Comparison of ENCODE assay signal across 10 mouse cellular contexts in genomic region chr5:103770447-103771222, GRCm38 (mm10).
A peak's percentile ranks its signal among the peaks of the same experiment; 100 is the strongest.
DNase-seq lines count a peak whose midpoint lies in the region; ATAC-seq and TF ChIP-seq lines count a peak whose summit lies in the region.
"Had no signal": no experiment of that assay in that cellular context is flagged by ENCODE, and none has a peak within 500 bp of the region (broad histone marks: within the 10 kb centered on the region; RNA-seq: fewer than 3 reads in every experiment).

No protein-coding gene starts in this region.

- ATAC-seq in kidney, embryonic 14.5 days (ENCODE audit: low FRiP score, low TSS enrichment) = no peak
- ATAC-seq in heart, embryonic 15.5 days (replicated peaks; ENCODE audit: insufficient number of reproducible peaks, insufficient read depth, low FRiP score, low read depth) = no peak
- no peak for ATAC-seq in cerebellum, adult (ENCODE audit: insufficient number of reproducible peaks, low FRiP score, low TSS enrichment)

- H3K9ac ChIP-seq in kidney, embryonic 14.5 days (ENCODE audit: low read depth, low read length) = no peak overlapping the region
- no peak overlapping the region for H3K9ac ChIP-seq in heart, embryonic 15.5 days
- H3K9ac ChIP-seq: embryonic facial prominence, embryonic 13.5 days had no signal

- H3K4me1 ChIP-seq in kidney, embryonic 14.5 days (ENCODE audit: control insufficient read depth, insufficient read depth, low read length) = peaks cover 45% of the 10 kb centered on the region
- H3K4me1 ChIP-seq in heart, embryonic 15.5 days (replicated peaks) = peaks cover 62% of the 10 kb centered on the region
- peaks cover 26% of the 10 kb centered on the region for H3K4me1 ChIP-seq in lung, adult 2 months (ENCODE audit: control insufficient read depth, insufficient read depth, low read length)

- H3K27ac ChIP-seq in kidney, embryonic 14.5 days (ENCODE audit: low read depth, low read length) = peak overlapping the region; percentile 42; the same call in 1 of the 2 replicates
- H3K27ac ChIP-seq in heart, embryonic 15.5 days = peak overlapping the region; percentile 55
- H3K27ac ChIP-seq: embryonic facial prominence, embryonic 13.5 days had no signal

- no peaks in the 10 kb centered on the region for H3K36me3 ChIP-seq in kidney, embryonic 14.5 days (ENCODE audit: control insufficient read depth, insufficient read depth, low read length)
- no peaks in the 10 kb centered on the region for H3K36me3 ChIP-seq in heart, embryonic 15.5 days

- H3K4me2 ChIP-seq in kidney, embryonic 14.5 days (replicated peaks; ENCODE audit: low read depth, low read length) = no peak overlapping the region
- H3K4me2 ChIP-seq in heart, embryonic 15.5 days = no peak overlapping the region
- H3K4me2 ChIP-seq: embryonic facial prominence, embryonic 13.5 days had no signal

- peaks cover 7% of the 10 kb centered on the region; the same call in 1 of the 2 replicates for H3K9me3 ChIP-seq in kidney, embryonic 14.5 days (ENCODE audit: control insufficient read depth, low read length)
- H3K9me3 ChIP-seq in heart, embryonic 15.5 days (replicated peaks) = no peaks in the 10 kb centered on the region

- no peak for DNase-seq in kidney, adult 11 months
- DNase-seq in adrenal gland, postnatal 36 days = peak; percentile 45 to 56
- DNase-seq in lung, adult 2 months = no peak
- DNase-seq in right cerebral cortex, postnatal 4 days = no peak
- no peak for DNase-seq in yolk sac, embryonic 10.5 days (ENCODE audit: low spot score)
- DNase-seq: right cerebral cortex, postnatal 25 days had no signal

- WGBS in kidney, embryonic 14.5 days = 77% methylated on average over 6 of the region's 6 CpGs
- 52% methylated on average over 6 of the region's 6 CpGs for WGBS in heart, embryonic 15.5 days
- WGBS in lung, adult 2 months = 59% methylated on average over 6 of the region's 6 CpGs

- no peak overlapping the region for H3K4me3 ChIP-seq in kidney, embryonic 14.5 days (ENCODE audit: low read length)
- H3K4me3 ChIP-seq in heart, embryonic 15.5 days = no peak overlapping the region
- H3K4me3 ChIP-seq in lung, adult 2 months (replicated peaks; ENCODE audit: extremely low read depth, low read depth, low read length) = no peak overlapping the region
- H3K4me3 ChIP-seq: embryonic facial prominence, embryonic 13.5 days had no signal

- TF ChIP-seq CTCF in lung, adult 2 months (IDR thresholded peaks at IDR 0.05; ENCODE audit: insufficient read depth, low read length) = peak; percentile 44

- no peak for TF ChIP-seq POLR2A in lung, adult 2 months (IDR thresholded peaks at IDR 0.05; ENCODE audit: borderline replicate concordance, extremely low read depth, low read depth, low read length)

- no peaks in the 10 kb centered on the region for H3K27me3 ChIP-seq in kidney, embryonic 14.5 days (ENCODE audit: control insufficient read depth, insufficient read depth, low read length)
- H3K27me3 ChIP-seq in heart, embryonic 15.5 days = no peaks in the 10 kb centered on the region
- H3K27me3 ChIP-seq: embryonic facial prominence, embryonic 13.5 days had no signal

Comparison
In these comparisons a context has a peak if more than half of its experiments do, and no peak if none do; other contexts are left out.
1. DNase-seq: peak in adrenal gland, postnatal 36 days (2 of 2); none in kidney, adult 11 months (single experiment), lung, adult 2 months (single experiment), right cerebral cortex, postnatal 4 days (single experiment) and yolk sac, embryonic 10.5 days (single experiment).